ENCODE assay signal across 8 mouse cellular contexts in the genomic region with DNA sequence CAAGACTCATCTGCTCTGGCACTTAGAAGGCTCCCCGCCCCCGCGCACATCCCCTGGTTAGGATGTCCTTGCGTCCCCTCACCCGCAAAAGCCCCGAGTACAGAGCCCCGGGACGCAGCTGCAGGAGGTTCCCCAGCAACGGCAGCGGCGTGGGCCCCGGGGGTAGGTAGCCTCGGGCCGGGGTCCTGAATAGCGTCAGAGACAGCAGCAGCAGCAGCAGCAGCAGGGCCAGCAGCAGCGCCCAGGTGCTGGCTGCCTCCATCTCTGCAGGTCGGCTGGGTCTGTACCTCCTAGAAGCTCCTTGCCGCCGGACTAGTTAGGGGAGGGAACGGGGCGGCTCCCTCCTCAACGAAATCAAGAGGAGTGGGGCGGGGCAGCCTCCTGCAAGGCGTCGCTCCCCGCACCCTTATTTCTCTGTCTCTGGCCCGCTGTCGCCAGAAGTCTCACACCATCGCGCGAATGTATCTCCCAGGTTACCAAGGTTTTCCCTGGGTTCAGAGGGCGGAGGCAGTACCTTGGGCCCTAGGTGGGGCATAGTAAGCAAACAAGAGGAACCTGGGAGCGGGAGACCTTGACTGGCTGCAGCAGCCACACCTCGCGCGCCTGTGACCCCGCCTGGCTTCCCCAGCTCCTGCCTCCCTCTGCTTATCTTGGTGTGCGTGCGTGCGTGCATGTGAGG. TPM values are rescaled to one million over a fixed set of nuclear protein-coding genes. Genes with fewer than 3 reads are reported as not detected.
DNase-seq lines count a peak whose midpoint lies in the region; ATAC-seq and TF ChIP-seq lines count a peak whose summit lies in the region.

Gene Cyp2s1, minus strand, starts transcription at position 673 of the 679 bp plus-strand sequence.

- H3K4me1 ChIP-seq in embryonic facial prominence, embryonic 14.5 days (ENCODE audit: control insufficient read depth, insufficient read depth, low read length), result peaks cover 10% of the 10 kb centered on the region; the same call in 1 of the 2 replicates
- peaks cover 4% of the 10 kb centered on the region; the same call in 1 of the 2 replicates for H3K4me1 ChIP-seq in intestine, embryonic 14.5 days (replicated peaks; ENCODE audit: control insufficient read depth, insufficient read depth, low read length)
- H3K4me1 ChIP-seq in liver, embryonic 14.5 days (replicated peaks; ENCODE audit: control insufficient read depth in 2 of 2, insufficient read depth in 2 of 2, low read length in 1 of 2), result no peaks in the 10 kb centered on the region

- H3K27ac ChIP-seq in embryonic facial prominence, embryonic 14.5 days (replicated peaks; ENCODE audit: low read depth, low read length), result no peak within 1 kb of the TSS
- H3K27ac ChIP-seq in intestine, embryonic 14.5 days (ENCODE audit: low read depth), result peak within 1 kb of the TSS; percentile 62; the same call in 1 of the 2 replicates
- H3K27ac ChIP-seq in liver, embryonic 14.5 days, result no peak within 1 kb of the TSS

- peak within 1 kb of the TSS; percentile 68 for H3K9ac ChIP-seq in embryonic facial prominence, embryonic 14.5 days (ENCODE audit: low read depth, low read length)
- peak within 1 kb of the TSS; percentile 55 for H3K9ac ChIP-seq in intestine, embryonic 14.5 days (ENCODE audit: low read length)
- H3K9ac ChIP-seq in liver, embryonic 14.5 days (replicated peaks), result no peak within 1 kb of the TSS; the same call in 1 of the 2 replicates

- H3K4me2 ChIP-seq in embryonic facial prominence, embryonic 14.5 days (ENCODE audit: low read depth, low read length), result peak within 1 kb of the TSS; percentile 90
- H3K4me2 ChIP-seq in intestine, embryonic 14.5 days (ENCODE audit: low read length), result peak within 1 kb of the TSS; percentile 84
- H3K4me2 ChIP-seq in liver, embryonic 14.5 days (ENCODE audit: low read depth), result peak within 1 kb of the TSS; percentile 56

- no peak for TF ChIP-seq CTCF in liver, embryonic 14.5 days (IDR thresholded peaks at IDR 0.05; ENCODE audit: low read depth)

- H3K36me3 ChIP-seq in embryonic facial prominence, embryonic 14.5 days (ENCODE audit: control insufficient read depth, insufficient read depth, low read length), result no peaks in the 10 kb centered on the region
- no peaks in the 10 kb centered on the region for H3K36me3 ChIP-seq in intestine, embryonic 14.5 days (ENCODE audit: control insufficient read depth, insufficient read depth, low read length)
- H3K36me3 ChIP-seq in liver, embryonic 14.5 days (replicated peaks; ENCODE audit: control insufficient read depth, insufficient read depth, low read depth), result no peaks in the 10 kb centered on the region

- H3K27me3 ChIP-seq in embryonic facial prominence, embryonic 14.5 days (replicated peaks; ENCODE audit: control insufficient read depth, insufficient read depth, low read length), result no peaks in the 10 kb centered on the region
- H3K27me3 ChIP-seq in intestine, embryonic 14.5 days (replicated peaks; ENCODE audit: control insufficient read depth, insufficient read depth, low read length), result peaks cover 5% of the 10 kb centered on the region; the same call in 1 of the 2 replicates
- H3K27me3 ChIP-seq in liver, embryonic 14.5 days (ENCODE audit: control insufficient read depth, insufficient read depth, low read length), result peaks cover 15% of the 10 kb centered on the region

- WGBS in embryonic facial prominence, embryonic 14.5 days, result 1% methylated on average over 36 of the region's 40 CpGs
- 2% methylated on average over 40 of the region's 40 CpGs for WGBS in intestine, embryonic 14.5 days
- WGBS in liver, embryonic 14.5 days (ENCODE audit: insufficient replicate concordance), result 1% methylated on average over 40 of the region's 40 CpGs

- H3K4me3 ChIP-seq in embryonic facial prominence, embryonic 14.5 days (ENCODE audit: low read depth, low read length), result peak within 1 kb of the TSS; percentile 46
- H3K4me3 ChIP-seq in intestine, embryonic 14.5 days (ENCODE audit: low read depth, low read length), result peak within 1 kb of the TSS; percentile 46
- peak within 1 kb of the TSS; percentile 27 to 34 for H3K4me3 ChIP-seq in liver, embryonic 14.5 days (ENCODE audit: insufficient read depth in 1 of 2, low read depth in 2 of 2, low read length in 2 of 2)

- no peaks in the 10 kb centered on the region for H3K9me3 ChIP-seq in embryonic facial prominence, embryonic 14.5 days (ENCODE audit: control insufficient read depth, low read length)
- no peaks in the 10 kb centered on the region for H3K9me3 ChIP-seq in intestine, embryonic 14.5 days (ENCODE audit: control insufficient read depth, low read length)
- H3K9me3 ChIP-seq in liver, embryonic 14.5 days (ENCODE audit: control insufficient read depth, low read length), result no peaks in the 10 kb centered on the region

- peak; percentile 63; the same call in 1 of the 2 replicates for ATAC-seq in embryonic facial prominence, embryonic 14.5 days (ENCODE audit: low read depth)
- peak; percentile 90 for ATAC-seq in intestine, embryonic 14.5 days (replicated peaks; ENCODE audit: low FRiP score, low TSS enrichment, low read depth)
- ATAC-seq in liver, embryonic 14.5 days (ENCODE audit: insufficient read depth), result peak; percentile 21; the same call in 1 of the 2 replicates

- TF ChIP-seq EP300 in liver, embryonic 14.5 days (IDR thresholded peaks at IDR 0.05; ENCODE audit: low read depth), result no peak

- peak; percentile 26 for DNase-seq in right cerebral cortex, adult 18-20 months
- no peak for DNase-seq in right cerebral cortex, postnatal 36 days (ENCODE audit: low spot score in 2 of 2)
- peak; percentile 48 for DNase-seq in embryonic facial prominence, embryonic 14.5 days (ENCODE audit: low spot score)
- peak; percentile 75 for DNase-seq in intestine, embryonic 14.5 days (ENCODE audit: low spot score)
- no peak for DNase-seq in liver, embryonic 14.5 days (ENCODE audit: low read depth in 3 of 3, low spot score in 3 of 3)
- DNase-seq in neural tube, embryonic 10.5 days (ENCODE audit: extremely low spot score, low spot score), result peak; percentile 57
- DNase-seq in thymus, postnatal 4 days, result peak; percentile 71
- DNase-seq in layer of hippocampus, adult 11-12 months (ENCODE audit: low spot score), result no peak

RNA-seq across cellular contexts. Expression of gene Cyp2s1, which starts in this region (rescaled TPM):
- 4.1 TPM in 2 replicates for polyA plus RNA-seq in embryonic facial prominence, embryonic 14.5 days (2014; fragmentation: Nextera tagmentation; extraction: Ambion mirVana)
- polyA plus RNA-seq in intestine, embryonic 14.5 days (2014; fragmentation: Nextera tagmentation; extraction: Ambion mirVana), result 30.6 and 34.6 TPM in 2 replicates
- 0.22 and 0.49 TPM in 2 replicates for polyA plus RNA-seq in liver, embryonic 14.5 days (2012; rRNA removed)
- polyA plus RNA-seq in liver, embryonic 14.5 days (2014; fragmentation: Nextera tagmentation; extraction: Ambion mirVana), result 0.25 and 0.52 TPM in 2 replicates

Comparison
In these comparisons a context has a peak if more than half of its experiments do, and no peak if none do; other contexts are left out.
1. DNase-seq: peak in right cerebral cortex, adult 18-20 months (single experiment), embryonic facial prominence, embryonic 14.5 days (single experiment), intestine, embryonic 14.5 days (single experiment), neural tube, embryonic 10.5 days (single experiment) and thymus, postnatal 4 days (single experiment); none in right cerebral cortex, postnatal 36 days (0 of 2), liver, embryonic 14.5 days (0 of 3) and layer of hippocampus, adult 11-12 months (single experiment).
2. Peak in ATAC-seq, H3K4me3 ChIP-seq and H3K4me2 ChIP-seq in liver, embryonic 14.5 days; RNA of the gene not detected or under 1 TPM.
3. ATAC-seq: peak in every context shown above with its lines; median percentile 90 in intestine, embryonic 14.5 days; 63 in embryonic facial prominence, embryonic 14.5 days; 21 in liver, embryonic 14.5 days.
4. Peak in every context shown above with its lines, with median percentiles within 50 percentile points of each other: H3K4me2 ChIP-seq and H3K4me3 ChIP-seq.